Mouse (Mus musculus) layer of hippocampus, adult 2 months (tissue): ENCODE results near the gene Bach2. TPM values are rescaled to one million over a fixed set of nuclear protein-coding genes. Genes with fewer than 3 reads are reported as not detected.

ENCODE experiments used
- DNase-seq, 2 experiments: peaks; one replicate each; pipeline ENCODE4 v3.0.0; 2022; ENCODE audit warnings: low spot score in 2 of 2
- H3K27ac ChIP-seq: fragments of 200-600 bp; 2 replicates; pipeline ENCODE4 v1.8.1; 2022
- H3K4me3 ChIP-seq: fragments of 200-600 bp; 2 replicates; pipeline ENCODE4 v1.8.1; 2022; ENCODE audit warnings: mild to moderate bottlenecking
- CTCF ChIP-seq: fragments of 200-600 bp; conservative IDR thresholded peaks from 2 replicates; pipeline ENCODE4 v1.8.1; 2022; ENCODE audit warnings: antibody characterized with exemption, mild to moderate bottlenecking, moderate library complexity
- total RNA-seq, 2 experiments: library from RNA; stranded (reverse); gene quantifications; 2 replicates each; pipeline ENCODE4 v1.2.3; 2021

The Bach2 gene
- total RNA-seq, 2 experiments from 2014 or later = 11.1 to 15.6 TPM

DNA sequence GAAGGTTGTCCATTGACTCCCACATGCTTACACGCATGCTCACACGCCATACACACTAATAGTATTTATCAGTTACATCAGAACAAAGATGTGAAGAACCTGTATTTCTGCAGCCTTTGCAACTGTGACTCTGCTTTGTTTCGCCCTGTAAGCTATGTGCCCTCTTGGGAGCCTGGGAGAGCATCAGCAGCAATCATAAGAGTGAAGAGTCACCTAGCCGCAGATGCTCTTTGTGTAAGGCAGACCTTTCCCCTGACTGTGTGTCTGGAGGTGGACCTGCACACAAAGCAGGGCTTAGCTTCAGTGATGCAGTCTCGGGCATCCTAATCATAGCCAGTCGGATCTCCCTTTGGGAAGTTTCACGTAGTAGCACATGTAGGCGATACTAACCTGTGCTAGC is 243.5 kb downstream of the Bach2 start:
- Histone ChIP-seq H3K27ac (no peak overlapping the region), H3K4me3 (no peak overlapping the region)
- DNase-seq = no peak
- TF ChIP-seq CTCF = no peak

DNA sequence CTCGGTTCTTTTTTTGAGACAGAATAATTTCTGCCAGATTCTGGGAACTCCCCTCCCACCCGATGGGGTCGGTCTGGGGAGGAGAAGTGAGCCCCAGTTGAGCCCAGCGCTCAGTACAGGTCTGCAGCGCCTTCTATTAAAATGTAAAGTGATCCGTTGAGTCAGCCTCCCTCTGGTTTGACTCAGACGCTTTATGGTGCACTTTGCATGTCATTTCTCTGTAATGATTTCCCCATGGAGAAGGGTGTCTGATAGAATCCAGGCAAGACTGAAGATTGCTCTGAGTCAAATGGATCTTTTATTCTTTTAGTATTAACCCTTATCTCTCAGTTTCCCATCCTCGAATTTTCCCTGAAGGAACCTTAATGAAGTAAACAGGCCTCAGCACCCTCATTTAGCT is 244.3 kb downstream of the Bach2 start:
- TF ChIP-seq CTCF = no peak

DNA sequence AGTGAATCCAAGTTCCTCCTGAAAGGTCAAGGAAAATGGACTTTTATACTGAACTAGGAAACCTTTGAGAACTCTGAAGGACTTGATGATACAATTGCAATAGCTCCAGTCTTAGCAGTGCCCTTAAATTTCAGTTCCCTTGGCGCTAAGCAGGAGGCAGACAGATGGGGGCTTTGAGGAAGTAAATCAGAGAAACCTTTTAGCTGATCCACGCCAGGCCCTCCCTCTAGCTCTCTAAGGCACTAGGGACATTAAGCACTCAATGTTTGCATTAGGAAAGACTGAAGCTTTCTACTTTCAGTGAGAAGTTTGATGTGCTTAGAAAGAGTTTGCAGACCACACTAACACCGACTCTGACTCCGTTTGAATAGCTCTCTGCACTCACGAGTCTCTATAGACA is 247.2 kb downstream of the Bach2 start:
- no peak for TF ChIP-seq CTCF
- Histone ChIP-seq H3K4me3 (no peak overlapping the region), H3K27ac (no peak overlapping the region)
- no peak for DNase-seq

More for the DNA sequence above, 244.3 kb downstream of the Bach2 start:
- Histone ChIP-seq H3K27ac (no peak overlapping the region), H3K4me3 (no peak overlapping the region)
- no peak for DNase-seq

DNA sequence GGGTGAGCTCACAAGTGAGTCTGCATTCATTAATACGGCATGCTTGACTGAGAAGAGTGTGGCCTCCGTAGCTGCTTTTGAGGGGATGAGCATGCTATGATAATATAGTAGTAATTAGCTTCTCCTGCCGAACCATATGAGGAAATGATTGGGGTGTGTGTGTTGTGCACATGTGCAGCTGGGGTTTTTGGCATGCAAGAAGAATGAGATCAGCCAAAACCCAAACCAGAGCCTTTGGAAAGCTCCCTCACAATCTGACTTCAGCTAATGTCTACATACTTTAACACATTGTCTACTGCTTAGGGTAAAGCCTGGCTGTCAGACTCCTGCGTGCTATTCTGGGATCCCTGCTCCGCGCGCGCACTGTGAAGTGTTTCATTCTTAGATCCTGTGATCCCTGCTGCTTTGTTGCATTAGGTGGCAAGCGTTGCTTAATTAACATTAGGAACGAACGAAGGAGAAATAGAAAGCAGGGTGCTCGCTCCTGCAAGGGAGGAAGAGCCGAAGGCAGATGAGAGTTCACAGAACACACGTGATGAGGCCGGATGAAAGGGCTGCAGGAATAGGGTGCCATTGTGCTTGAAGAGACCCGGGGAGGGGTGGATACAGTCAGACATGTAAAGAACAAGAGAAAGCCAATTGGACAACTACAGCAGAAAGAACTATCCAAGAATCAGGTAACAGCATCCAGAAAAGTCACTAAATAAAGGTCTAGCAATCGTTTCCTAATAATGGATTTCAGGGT is 248.2 kb downstream of the Bach2 start:
- Histone ChIP-seq H3K27ac (peak overlapping the region; percentile 20; the same call in 1 of the 2 replicates), H3K4me3 (peak overlapping the region; percentile 42)
- TF ChIP-seq CTCF = no peak
- DNase-seq = no peak

DNA sequence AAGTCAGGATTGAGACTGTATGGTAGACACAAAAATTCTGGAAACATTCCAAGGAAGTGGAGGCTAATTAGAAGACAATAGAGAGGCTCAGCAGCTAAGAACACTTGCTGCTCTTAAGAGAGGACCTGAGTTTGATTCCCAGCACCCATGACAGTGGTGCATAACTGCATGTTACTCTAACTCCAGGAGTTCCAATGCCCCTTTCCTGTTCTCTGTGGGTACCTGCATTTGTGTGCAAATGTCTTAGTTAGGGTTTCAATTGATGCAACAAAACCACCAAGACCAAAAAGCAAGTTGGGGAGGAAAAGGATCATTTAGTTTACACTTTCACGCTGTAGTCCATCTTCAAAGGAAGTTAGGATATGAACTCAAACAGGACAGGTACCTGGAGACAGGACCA is 250.6 kb downstream of the Bach2 start:
- Histone ChIP-seq H3K4me3 (no peak overlapping the region), H3K27ac (no peak overlapping the region)
- no peak for TF ChIP-seq CTCF

DNA sequence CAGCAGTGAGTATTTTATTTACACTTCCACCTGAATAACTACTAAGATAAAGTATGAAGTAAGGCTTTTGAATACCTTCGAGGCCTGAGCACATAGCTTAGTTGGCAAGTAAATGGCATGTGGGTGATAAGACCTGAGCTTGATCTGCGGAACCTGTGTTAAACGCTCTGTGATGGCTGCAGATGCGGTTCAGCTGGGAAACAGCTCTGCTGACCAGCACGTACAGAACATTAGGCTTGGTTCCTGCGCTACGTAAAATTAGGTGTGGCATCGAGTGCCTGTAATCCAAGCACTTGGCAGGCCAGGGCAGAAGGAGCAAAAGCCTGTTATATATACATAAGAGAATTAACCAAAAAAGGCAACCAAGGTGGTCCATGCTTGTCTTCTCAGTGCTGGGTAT is 252.6 kb downstream of the Bach2 start:
- Histone ChIP-seq H3K27ac (no peak overlapping the region), H3K4me3 (no peak overlapping the region)
- TF ChIP-seq CTCF = no peak
- DNase-seq = no peak

More for the DNA sequence above, 250.6 kb downstream of the Bach2 start:
- DNase-seq = no peak

DNA sequence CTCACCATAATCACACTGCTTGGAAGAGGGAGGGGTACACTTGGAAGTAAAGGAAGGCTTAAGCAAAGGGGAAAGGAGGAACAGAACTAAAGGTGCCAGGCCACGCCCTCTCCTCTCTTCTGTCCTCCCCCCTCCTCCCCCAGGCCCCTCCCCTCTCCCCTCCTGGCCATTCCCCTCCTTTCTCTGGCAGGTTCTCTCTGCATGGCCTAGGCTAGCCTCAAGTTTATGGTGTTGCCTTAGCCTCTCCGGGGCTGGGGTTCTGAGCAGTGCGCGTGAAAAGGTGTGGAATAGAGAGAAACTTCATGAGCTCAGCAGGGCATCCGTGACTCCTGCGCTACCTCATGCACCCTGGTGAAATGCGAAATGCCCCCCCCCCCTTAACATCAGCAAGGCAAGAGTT is 254.2 kb downstream of the Bach2 start:
- no peak for TF ChIP-seq CTCF
- no peak overlapping the region for H3K27ac ChIP-seq
- H3K4me3 ChIP-seq = no peak overlapping the region
- no peak for DNase-seq

DNA sequence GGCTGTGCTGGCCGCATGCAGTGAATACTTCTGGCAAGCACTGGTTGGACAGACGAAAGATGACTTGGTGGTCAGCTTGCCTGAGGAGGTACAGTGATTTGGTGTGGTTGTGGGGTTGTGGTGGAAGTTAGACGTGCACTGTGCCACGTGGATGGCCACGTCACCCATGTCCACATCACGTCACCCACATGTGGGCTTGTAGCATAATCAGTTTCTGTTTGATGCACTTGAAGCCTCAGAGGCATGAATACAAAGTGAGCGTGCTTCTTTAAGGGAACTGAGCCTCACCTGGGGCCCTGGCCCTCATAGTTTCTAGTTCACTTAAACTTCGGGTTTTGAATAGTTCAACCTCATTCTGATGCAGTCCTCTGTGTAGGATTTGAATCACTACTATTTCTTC is 263.2 kb downstream of the Bach2 start:
- Histone ChIP-seq H3K27ac (no peak overlapping the region), H3K4me3 (no peak overlapping the region)
- DNase-seq = no peak
- TF ChIP-seq CTCF = no peak

DNA sequence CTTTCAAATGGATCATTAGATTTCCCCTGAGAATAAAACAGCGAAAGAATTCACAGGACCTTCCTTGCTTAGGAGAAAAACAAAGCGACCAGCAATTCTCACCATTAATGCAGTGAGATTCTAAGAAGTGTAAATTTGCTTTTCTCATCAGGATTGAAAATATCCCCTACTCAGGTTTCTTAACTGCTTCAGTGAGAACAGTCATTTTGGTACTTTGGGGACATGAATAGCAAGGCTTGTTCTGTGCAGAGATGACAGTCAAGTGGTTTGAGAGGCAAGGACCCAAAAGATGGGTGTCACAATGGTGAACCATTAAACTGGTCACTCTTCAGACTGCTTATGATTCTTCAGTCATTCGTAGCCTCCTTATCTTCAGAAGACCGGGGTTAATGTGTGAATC is 263.6 kb downstream of the Bach2 start:
- Histone ChIP-seq H3K27ac (no peak overlapping the region), H3K4me3 (no peak overlapping the region)
- no peak for DNase-seq
- TF ChIP-seq CTCF = no peak

DNA sequence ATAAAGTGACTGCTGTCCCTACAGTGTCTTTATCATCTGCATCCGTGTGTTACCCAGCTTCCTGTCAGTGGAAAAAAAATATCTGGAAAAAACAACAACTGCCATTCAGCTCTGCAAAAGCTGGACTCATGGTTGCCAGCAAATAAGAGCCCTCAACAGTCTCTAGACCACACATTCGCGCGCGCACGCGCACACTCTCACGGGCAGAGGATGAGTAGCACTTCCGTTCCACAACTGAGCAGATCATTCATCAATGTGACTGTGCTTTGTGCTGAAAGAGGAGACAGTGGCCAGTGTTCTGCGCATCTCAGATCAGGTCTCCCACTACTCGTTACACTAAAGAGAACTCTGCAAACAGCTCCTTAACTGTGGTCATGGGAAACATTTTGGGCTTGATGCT is 265.6 kb downstream of the Bach2 start:
- TF ChIP-seq CTCF = no peak

DNA sequence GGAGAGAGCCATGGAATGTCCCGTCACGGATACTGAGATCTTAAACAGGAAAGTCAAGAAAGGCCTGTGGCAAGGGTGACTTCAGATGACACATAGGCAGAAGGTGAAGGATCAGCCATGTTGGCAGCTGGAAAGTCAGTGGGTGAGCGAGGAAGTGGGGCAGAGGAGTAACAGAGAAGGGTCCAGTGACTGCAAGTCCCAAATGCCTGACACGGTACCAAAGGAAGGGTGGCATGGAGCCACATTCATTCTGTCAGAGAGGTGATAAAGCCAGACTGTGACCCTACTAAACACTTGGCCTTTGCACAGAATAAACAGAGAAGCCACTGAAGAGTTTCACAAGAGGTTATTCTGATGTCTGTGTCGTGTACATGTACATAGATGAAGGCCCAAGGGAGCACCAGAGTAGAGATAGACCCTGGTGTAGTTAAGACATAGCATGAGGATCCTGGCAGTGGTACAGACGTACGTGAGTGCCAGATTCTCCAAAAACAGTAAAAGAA is 267.8 kb downstream of the Bach2 start:
- Histone ChIP-seq H3K4me3 (no peak overlapping the region), H3K27ac (no peak overlapping the region)
- DNase-seq = no peak
- no peak for TF ChIP-seq CTCF

More for the DNA sequence above, 265.6 kb downstream of the Bach2 start:
- Histone ChIP-seq H3K27ac (no peak overlapping the region), H3K4me3 (no peak overlapping the region)
- DNase-seq = no peak

DNA sequence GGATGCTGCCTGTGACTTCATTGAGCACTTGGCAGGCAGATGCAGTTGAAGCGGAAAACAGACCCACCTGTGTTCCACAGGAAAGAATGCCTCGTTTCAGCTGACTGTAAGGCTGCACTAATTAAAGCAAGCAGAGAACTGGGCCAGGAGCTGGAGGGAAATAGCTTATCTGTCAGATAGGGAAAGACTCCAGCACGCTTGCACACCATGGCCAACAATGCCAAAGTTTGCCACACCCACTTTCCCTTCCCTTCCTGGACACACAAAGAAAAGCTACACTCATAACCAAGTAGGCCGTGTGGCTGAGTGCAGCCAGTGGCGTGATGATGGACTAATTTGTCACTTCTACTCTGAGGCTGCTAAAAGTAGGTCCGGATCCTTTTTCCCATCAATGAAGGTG is 268.4 kb downstream of the Bach2 start:
- no peak overlapping the region for H3K27ac ChIP-seq
- TF ChIP-seq CTCF = no peak
- H3K4me3 ChIP-seq = no peak overlapping the region
- no peak for DNase-seq

DNA sequence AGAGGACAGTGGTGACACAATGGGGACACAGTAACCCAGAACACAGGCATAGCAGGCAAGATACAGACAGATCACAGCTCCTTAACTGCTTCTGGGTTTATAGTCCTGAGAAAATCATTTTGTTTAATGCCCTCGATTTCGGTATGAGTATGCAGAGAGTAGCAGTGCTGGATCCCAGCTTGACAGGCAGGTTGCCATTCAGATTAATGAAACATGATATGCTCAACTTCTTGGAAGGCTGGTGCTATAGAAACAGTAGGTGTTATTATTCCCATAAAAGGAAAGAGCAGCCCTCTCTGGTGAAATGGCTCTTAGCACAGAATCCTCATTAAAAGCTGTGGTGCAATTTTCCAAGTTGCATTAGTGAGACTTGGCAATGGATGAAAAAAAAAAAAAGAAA is 270.0 kb downstream of the Bach2 start:
- TF ChIP-seq CTCF = no peak
- Histone ChIP-seq H3K27ac (peak overlapping the region; percentile 24; the same call in 1 of the 2 replicates), H3K4me3 (no peak overlapping the region)
- DNase-seq = no peak

DNA sequence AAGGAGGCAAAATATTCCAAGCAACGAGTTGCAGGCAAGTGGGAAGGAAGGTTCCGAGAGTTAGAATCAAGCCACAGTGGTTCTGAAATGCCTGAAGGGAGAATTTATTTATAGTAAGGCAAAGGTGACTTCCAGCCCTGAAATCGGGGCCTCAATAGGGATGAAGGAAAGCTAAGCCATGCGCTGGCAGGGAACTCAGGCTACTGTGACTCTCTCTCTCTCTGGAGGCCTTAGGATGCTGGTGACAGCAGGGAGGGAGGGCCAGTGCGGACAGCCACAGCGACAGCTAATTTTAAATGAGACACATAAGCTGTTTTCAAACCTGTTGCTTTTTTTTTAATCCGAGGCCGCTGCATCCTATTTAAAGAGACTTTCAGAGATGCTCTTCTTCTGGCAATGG is 270.4 kb downstream of the Bach2 start:
- Histone ChIP-seq H3K27ac (peak overlapping the region; percentile 24; the same call in 1 of the 2 replicates), H3K4me3 (no peak overlapping the region)
- DNase-seq = peak in 1 of 2 experiments; percentile 8
- TF ChIP-seq CTCF = no peak
